Mouse (Mus musculus): Measurements from ENCODE around the gene Sigirr.

DNA sequence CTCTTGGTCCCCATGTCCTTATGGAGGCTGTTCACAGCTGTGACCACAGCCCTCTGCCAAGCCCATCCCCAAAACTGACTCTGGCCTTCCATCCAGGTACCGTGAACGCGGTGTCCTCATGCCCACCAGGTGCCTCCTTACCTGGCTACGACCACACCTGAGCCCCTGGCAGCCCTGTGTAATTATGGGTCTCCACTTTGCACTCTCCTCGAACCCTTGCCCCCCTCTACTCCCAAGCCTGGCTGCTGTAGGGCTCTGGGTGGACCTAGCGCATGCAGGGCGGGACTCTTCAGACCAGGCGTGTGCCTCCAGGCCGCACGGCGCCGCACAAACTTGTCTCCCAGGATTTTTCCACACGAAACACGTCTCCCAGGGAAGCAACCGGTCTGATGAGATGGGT lies 22.5 kb downstream of the Sigirr start, which contains the start of gene Pkp3:
- TF ChIP-seq POLR2A (IDR thresholded peaks at IDR 0.05; ENCODE audit: low read depth, low read length) (no peak), CTCF (IDR thresholded peaks at IDR 0.05; ENCODE audit: borderline replicate concordance, insufficient read depth, low read length) (no peak)

All from embryonic fibroblast, embryonic 13.5 days (primary cell).